ENCODE assay signal across 8 mouse cellular contexts in genomic region chr8:123252925-123253324, GRCm38 (mm10). TPM values are rescaled to one million over a fixed set of nuclear protein-coding genes. Genes with fewer than 3 reads are reported as not detected.
DNase-seq lines count a peak whose midpoint lies in the region; ATAC-seq and TF ChIP-seq lines count a peak whose summit lies in the region.

No protein-coding gene starts in this region.

- peaks cover 56% of the 10 kb centered on the region for H3K36me3 ChIP-seq in lung, embryonic 14.5 days (ENCODE audit: insufficient read depth)
- H3K36me3 ChIP-seq in embryonic facial prominence, embryonic 14.5 days (ENCODE audit: control insufficient read depth, insufficient read depth, low read length), result peaks cover 63% of the 10 kb centered on the region
- H3K36me3 ChIP-seq in limb, embryonic 11.5 days (ENCODE audit: control insufficient read depth, insufficient read depth, low read length), result peaks cover 14% of the 10 kb centered on the region; the same call in 1 of the 2 replicates
- peaks cover 62% of the 10 kb centered on the region for H3K36me3 ChIP-seq in neural tube, embryonic 15.5 days

- no peak for DNase-seq in lung, embryonic 14.5 days
- DNase-seq in lung, postnatal 25 days (ENCODE audit: low spot score), result no peak
- DNase-seq in embryonic facial prominence, embryonic 14.5 days (ENCODE audit: low spot score), result no peak
- no peak for DNase-seq in limb, embryonic 11.5 days (ENCODE audit: low spot score)
- DNase-seq in spleen, adult 12 weeks (ENCODE audit: low spot score), result no peak
- DNase-seq in spleen, postnatal 36 days (ENCODE audit: low spot score in 2 of 2), result no peak
- no peak for DNase-seq in right cerebral cortex, postnatal 10 days (ENCODE audit: low spot score in 2 of 2)

- H3K4me3 ChIP-seq in lung, embryonic 14.5 days (ENCODE audit: low read depth, low read length), result peak overlapping the region; percentile 90
- peak overlapping the region; percentile 94 for H3K4me3 ChIP-seq in embryonic facial prominence, embryonic 14.5 days (ENCODE audit: low read depth, low read length)
- H3K4me3 ChIP-seq in limb, embryonic 11.5 days (ENCODE audit: low read depth, low read length), result peak overlapping the region; percentile 94
- H3K4me3 ChIP-seq in neural tube, embryonic 15.5 days (replicated peaks), result peak overlapping the region; percentile 98

- ATAC-seq in lung, embryonic 14.5 days (ENCODE audit: insufficient read depth), result no peak
- no peak for ATAC-seq in embryonic facial prominence, embryonic 14.5 days (ENCODE audit: low read depth)
- no peak for ATAC-seq in limb, embryonic 11.5 days (ENCODE audit: insufficient number of reproducible peaks, low FRiP score, low TSS enrichment, low read depth)
- ATAC-seq in neural tube, embryonic 15.5 days (ENCODE audit: low FRiP score), result no peak

- H3K9me3 ChIP-seq in lung, embryonic 14.5 days (ENCODE audit: low read depth, low read length), result no peaks in the 10 kb centered on the region
- H3K9me3 ChIP-seq in embryonic facial prominence, embryonic 14.5 days (ENCODE audit: control insufficient read depth, low read length), result no peaks in the 10 kb centered on the region
- no peaks in the 10 kb centered on the region for H3K9me3 ChIP-seq in limb, embryonic 11.5 days (ENCODE audit: control insufficient read depth, low read length)
- H3K9me3 ChIP-seq in neural tube, embryonic 15.5 days (replicated peaks), result no peaks in the 10 kb centered on the region

- WGBS in lung, embryonic 14.5 days, result 43% methylated on average over 4 of the region's 4 CpGs
- WGBS in embryonic facial prominence, embryonic 14.5 days, result 38% methylated on average over 4 of the region's 4 CpGs
- WGBS in limb, embryonic 11.5 days, result 53% methylated on average over 4 of the region's 4 CpGs
- 61% methylated on average over 4 of the region's 4 CpGs for WGBS in neural tube, embryonic 15.5 days

- no peak overlapping the region for H3K27ac ChIP-seq in lung, embryonic 14.5 days (ENCODE audit: low read depth)
- no peak overlapping the region for H3K27ac ChIP-seq in embryonic facial prominence, embryonic 14.5 days (replicated peaks; ENCODE audit: low read depth, low read length)
- H3K27ac ChIP-seq in limb, embryonic 11.5 days (replicated peaks; ENCODE audit: low read depth, low read length), result no peak overlapping the region
- no peak overlapping the region for H3K27ac ChIP-seq in neural tube, embryonic 15.5 days (replicated peaks)

- H3K27me3 ChIP-seq in lung, embryonic 14.5 days (ENCODE audit: insufficient read depth, low read length), result no peaks in the 10 kb centered on the region
- no peaks in the 10 kb centered on the region for H3K27me3 ChIP-seq in embryonic facial prominence, embryonic 14.5 days (replicated peaks; ENCODE audit: control insufficient read depth, insufficient read depth, low read length)
- no peaks in the 10 kb centered on the region for H3K27me3 ChIP-seq in limb, embryonic 11.5 days (ENCODE audit: control insufficient read depth, insufficient read depth, low read length)
- no peaks in the 10 kb centered on the region for H3K27me3 ChIP-seq in neural tube, embryonic 15.5 days (replicated peaks)

- H3K4me2 ChIP-seq in lung, embryonic 14.5 days, result peak overlapping the region; percentile 96
- peak overlapping the region; percentile 87 for H3K4me2 ChIP-seq in embryonic facial prominence, embryonic 14.5 days (ENCODE audit: low read depth, low read length)
- peak overlapping the region; percentile 98; the same call in 1 of the 2 replicates for H3K4me2 ChIP-seq in limb, embryonic 11.5 days (ENCODE audit: low read depth, severe bottlenecking)
- peak overlapping the region; percentile 97 for H3K4me2 ChIP-seq in neural tube, embryonic 15.5 days

- peak overlapping the region; percentile 94 for H3K9ac ChIP-seq in lung, embryonic 14.5 days
- peak overlapping the region; percentile 88 for H3K9ac ChIP-seq in embryonic facial prominence, embryonic 14.5 days (ENCODE audit: low read depth, low read length)
- H3K9ac ChIP-seq in limb, embryonic 11.5 days (ENCODE audit: low read length), result no peak overlapping the region
- H3K9ac ChIP-seq in neural tube, embryonic 15.5 days (replicated peaks), result peak overlapping the region; percentile 98

- no peak for TF ChIP-seq CTCF in lung, embryonic 14.5 days (IDR thresholded peaks at IDR 0.05; ENCODE audit: low read depth)

- H3K4me1 ChIP-seq in lung, embryonic 14.5 days (ENCODE audit: insufficient read depth), result peaks cover 12% of the 10 kb centered on the region; the same call in 1 of the 2 replicates
- peaks cover 17% of the 10 kb centered on the region for H3K4me1 ChIP-seq in embryonic facial prominence, embryonic 14.5 days (ENCODE audit: control insufficient read depth, insufficient read depth, low read length)
- peaks cover 13% of the 10 kb centered on the region for H3K4me1 ChIP-seq in limb, embryonic 11.5 days (ENCODE audit: control insufficient read depth, insufficient read depth, low read length)
- peaks cover 41% of the 10 kb centered on the region for H3K4me1 ChIP-seq in neural tube, embryonic 15.5 days

RNA-seq across cellular contexts. Expression of gene Zfp276, which starts 1.1 kb away (rescaled TPM):
- 19.7 and 26.6 TPM in 2 replicates for polyA plus RNA-seq in lung, embryonic 14.5 days (2014; fragmentation: Nextera tagmentation; extraction: Ambion mirVana)
- 19.5 and 21.4 TPM in 2 replicates for polyA plus RNA-seq in embryonic facial prominence, embryonic 14.5 days (2014; fragmentation: Nextera tagmentation; extraction: Ambion mirVana)
- polyA plus RNA-seq in limb, embryonic 11.5 days (2014; fragmentation: Nextera tagmentation; extraction: Ambion mirVana), result 18.8 and 22.2 TPM in 2 replicates
- polyA plus RNA-seq in neural tube, embryonic 15.5 days (2015; fragmentation: Nextera tagmentation; extraction: Ambion mirVana), result 21.6 and 21.7 TPM in 2 replicates

RNA-seq across cellular contexts. Expression of gene Vps9d1, which starts 1.2 kb away (rescaled TPM):
- polyA plus RNA-seq in lung, embryonic 14.5 days (2014; fragmentation: Nextera tagmentation; extraction: Ambion mirVana), result 25.9 and 28.1 TPM in 2 replicates
- polyA plus RNA-seq in embryonic facial prominence, embryonic 14.5 days (2014; fragmentation: Nextera tagmentation; extraction: Ambion mirVana), result 24.5 and 26.3 TPM in 2 replicates
- polyA plus RNA-seq in limb, embryonic 11.5 days (2014; fragmentation: Nextera tagmentation; extraction: Ambion mirVana), result 24.0 and 25.6 TPM in 2 replicates
- polyA plus RNA-seq in neural tube, embryonic 15.5 days (2015; fragmentation: Nextera tagmentation; extraction: Ambion mirVana), result 55.6 and 61.5 TPM in 2 replicates

RNA-seq across cellular contexts. Expression of gene Spata2l, which starts 16.9 kb away (rescaled TPM):
- 2.3 and 4.1 TPM in 2 replicates for polyA plus RNA-seq in lung, embryonic 14.5 days (2014; fragmentation: Nextera tagmentation; extraction: Ambion mirVana)
- polyA plus RNA-seq in embryonic facial prominence, embryonic 14.5 days (2014; fragmentation: Nextera tagmentation; extraction: Ambion mirVana), result 4.3 and 4.9 TPM in 2 replicates
- polyA plus RNA-seq in limb, embryonic 11.5 days (2014; fragmentation: Nextera tagmentation; extraction: Ambion mirVana), result 0.87 and 1.2 TPM in 2 replicates
- polyA plus RNA-seq in neural tube, embryonic 15.5 days (2015; fragmentation: Nextera tagmentation; extraction: Ambion mirVana), result 11.3 and 12.8 TPM in 2 replicates

RNA-seq across cellular contexts. Expression of gene Cdk10, which starts 28.3 kb away (rescaled TPM):
- polyA plus RNA-seq in lung, embryonic 14.5 days (2014; fragmentation: Nextera tagmentation; extraction: Ambion mirVana), result 33.2 and 36.3 TPM in 2 replicates
- 31.1 and 36.7 TPM in 2 replicates for polyA plus RNA-seq in embryonic facial prominence, embryonic 14.5 days (2014; fragmentation: Nextera tagmentation; extraction: Ambion mirVana)
- polyA plus RNA-seq in limb, embryonic 11.5 days (2014; fragmentation: Nextera tagmentation; extraction: Ambion mirVana), result 34.2 and 36.5 TPM in 2 replicates
- 42.3 and 44.2 TPM in 2 replicates for polyA plus RNA-seq in neural tube, embryonic 15.5 days (2015; fragmentation: Nextera tagmentation; extraction: Ambion mirVana)

RNA-seq across cellular contexts. Expression of gene Spata33, which starts 40.3 kb away (rescaled TPM):
- 3.1 and 4.8 TPM in 2 replicates for polyA plus RNA-seq in lung, embryonic 14.5 days (2014; fragmentation: Nextera tagmentation; extraction: Ambion mirVana)
- polyA plus RNA-seq in embryonic facial prominence, embryonic 14.5 days (2014; fragmentation: Nextera tagmentation; extraction: Ambion mirVana), result 5.7 and 6.1 TPM in 2 replicates
- 3.3 and 3.4 TPM in 2 replicates for polyA plus RNA-seq in limb, embryonic 11.5 days (2014; fragmentation: Nextera tagmentation; extraction: Ambion mirVana)
- polyA plus RNA-seq in neural tube, embryonic 15.5 days (2015; fragmentation: Nextera tagmentation; extraction: Ambion mirVana), result 6.5 and 6.6 TPM in 2 replicates
